Mouse (Mus musculus): ENCODE measurements around the gene Olfr1449.
"Not testable (repeated sequence)": the region's sequence is repeated elsewhere in the genome, so short reads cannot be mapped to it uniquely, and the experiment has no call there.

Gene Olfr1449

DNA sequence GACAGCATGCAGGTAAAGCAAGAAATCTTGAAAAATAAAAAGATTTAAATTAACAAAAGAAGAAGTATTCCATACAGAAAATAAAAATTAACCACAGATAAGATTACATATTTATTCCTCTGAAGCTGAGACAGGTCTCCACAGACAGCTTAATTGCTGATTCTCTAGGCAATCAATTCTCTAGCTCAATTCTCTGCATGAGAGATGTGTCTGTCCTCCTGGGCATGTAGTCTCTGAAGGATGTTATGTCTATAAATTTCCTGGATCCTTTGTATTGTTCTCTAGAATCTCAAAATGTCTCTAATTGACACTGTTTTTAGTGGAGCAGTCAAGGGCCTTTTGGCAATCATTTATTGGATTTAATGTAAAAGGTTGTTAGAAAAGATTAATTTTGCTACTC is at the start of gene Olfr1449:
Gene Olfr1449 (plus strand): TSS at position 301 of the 400 bp plus-strand sequence.
- DNase-seq (ENCODE audit: low spot score in 2 of 2), result no peak

DNA sequence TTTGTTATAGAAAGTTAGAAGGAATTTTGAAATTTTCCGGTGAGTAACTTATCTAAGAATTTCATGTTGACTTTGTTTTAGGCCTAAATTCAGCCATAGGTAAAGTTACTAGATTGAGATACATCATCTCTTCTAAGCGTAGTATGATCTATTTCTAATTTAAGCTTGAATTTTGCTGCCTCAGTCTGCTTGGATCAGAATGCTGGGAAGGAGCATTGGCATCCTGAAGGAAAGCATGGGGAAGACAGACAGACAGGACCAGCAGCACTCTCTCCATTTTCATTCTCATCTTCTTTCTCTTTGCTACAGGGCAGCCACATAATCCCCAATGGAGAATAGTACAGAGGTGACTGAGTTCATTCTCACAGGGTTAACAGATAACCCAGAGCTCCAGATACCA is 47.1 kb upstream of the Olfr1449 start, which contains the start of gene Olfr1445:
Gene Olfr1445 (plus strand): TSS at position 301 of the 400 bp plus-strand sequence.
- DNase-seq (ENCODE audit: low spot score in 2 of 2), result no peak

DNA sequence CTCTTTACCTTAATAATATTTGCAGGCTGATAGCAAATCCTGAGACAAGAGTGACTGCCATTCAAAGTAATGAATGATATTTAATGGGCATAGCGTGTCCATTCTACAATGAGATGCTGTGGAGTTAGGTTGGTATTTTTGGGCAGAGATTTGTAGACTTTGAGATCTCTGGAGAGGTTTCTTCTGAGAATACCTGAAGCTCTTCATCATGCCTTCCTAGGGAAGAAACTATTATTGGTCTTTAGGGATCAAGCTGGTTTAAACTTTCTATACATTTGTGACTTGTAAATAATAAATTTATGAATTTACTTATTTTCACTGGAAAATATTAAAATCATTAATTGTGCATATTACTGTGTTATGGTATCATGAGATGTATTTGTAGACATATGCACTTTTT is 37.2 kb upstream of the Olfr1449 start, which contains the start of gene Olfr1446:
Gene Olfr1446 (minus strand): TSS at position 101 of the 400 bp plus-strand sequence.
- DNase-seq (ENCODE audit: low spot score in 2 of 2), result no peak

DNA sequence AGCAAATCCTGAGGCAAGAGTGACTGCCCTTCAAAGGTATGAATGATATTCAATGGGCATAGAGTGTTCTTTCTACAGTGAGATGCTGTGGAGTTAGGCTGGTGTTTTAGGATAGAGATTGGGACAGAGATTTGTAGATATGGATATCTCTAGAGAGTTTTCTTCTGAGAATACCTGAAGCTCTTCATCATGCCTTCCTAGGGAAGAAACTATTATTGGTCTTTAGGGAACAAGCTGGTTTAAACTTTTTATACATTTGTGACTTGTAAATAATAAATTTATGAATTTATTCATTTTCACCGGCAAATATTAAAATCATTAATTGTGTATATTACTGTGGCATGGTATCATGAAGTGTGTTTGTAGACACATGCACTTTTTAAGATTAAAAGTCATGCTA is 27.0 kb upstream of the Olfr1449 start, which contains the start of gene Olfr1447:
Gene Olfr1447 (minus strand): TSS at position 101 of the 400 bp plus-strand sequence.
- no peak for DNase-seq (ENCODE audit: low spot score in 2 of 2)

DNA sequence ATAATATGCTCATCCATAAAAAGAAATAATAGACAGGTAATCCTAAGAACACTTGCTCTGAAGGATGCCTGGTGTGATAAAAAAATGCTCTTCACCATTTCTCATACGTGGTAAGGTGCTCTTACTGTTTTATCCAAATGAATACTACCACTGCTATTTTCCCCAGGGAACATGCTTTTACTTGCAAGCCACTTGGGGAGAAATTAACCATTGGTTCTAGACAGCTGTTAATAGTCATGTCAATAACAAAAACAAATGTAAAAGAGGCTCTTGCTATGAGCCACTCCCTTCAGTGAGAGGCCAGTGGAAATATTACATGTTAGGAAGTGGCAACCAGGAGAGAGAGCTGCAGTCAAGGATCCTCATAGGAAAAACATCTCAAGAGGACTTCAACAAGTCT is 6.3 kb upstream of the Olfr1449 start, which contains the start of gene Olfr1448:
Gene Olfr1448 (minus strand): TSS at position 101 of the 400 bp plus-strand sequence.
- DNase-seq (ENCODE audit: low spot score in 2 of 2), result no peak

DNA sequence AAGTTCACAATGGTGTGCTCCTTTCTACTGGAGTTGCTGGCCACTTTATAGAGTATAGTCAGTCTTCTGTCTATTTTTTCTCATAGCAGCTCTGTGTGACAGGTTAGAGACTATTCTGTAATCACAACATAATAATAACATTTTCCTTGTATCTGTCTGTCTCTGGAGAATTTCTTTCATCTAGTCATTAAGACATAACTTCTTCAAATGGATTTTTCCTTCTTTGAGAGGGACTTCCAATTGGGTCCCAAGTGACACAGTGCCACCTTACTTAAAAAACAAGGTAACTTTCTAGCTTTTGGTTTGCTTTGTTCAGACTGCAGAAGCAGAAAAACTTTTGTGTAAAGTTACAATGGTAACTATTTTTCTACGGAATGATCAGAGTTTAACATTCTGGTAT is 19.3 kb downstream of the Olfr1449 start, which contains the start of gene Olfr1450:
Gene Olfr1450 (plus strand): TSS at position 301 of the 400 bp plus-strand sequence.
- DNase-seq (ENCODE audit: low spot score in 2 of 2), result no peak

DNA sequence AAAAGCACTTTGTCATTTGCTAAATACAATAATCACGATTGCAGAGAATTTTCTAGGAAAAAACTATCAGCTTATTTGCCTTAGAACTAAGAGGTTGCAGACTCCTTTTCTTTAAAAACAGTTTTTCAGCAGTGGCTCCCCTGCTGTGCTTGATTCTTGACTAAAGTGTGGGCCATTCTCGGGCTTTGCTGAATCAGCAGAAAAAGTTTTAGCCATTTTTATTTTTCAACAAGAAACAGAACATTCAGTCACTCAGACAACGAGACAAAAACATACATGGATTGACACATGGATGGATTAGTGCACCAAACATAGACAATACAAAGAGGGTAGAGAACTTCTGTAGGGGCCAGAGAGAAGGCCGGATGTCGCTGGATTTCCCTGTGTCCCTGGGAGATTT is 39.4 kb downstream of the Olfr1449 start:
- DNase-seq (ENCODE audit: low spot score in 2 of 2), result not testable (repeated sequence)

All from right cerebral cortex, postnatal 36 days (tissue).